Mouse (Mus musculus): Measurements from ENCODE around the gene Eefsec. TPM values are rescaled to one million over a fixed set of nuclear protein-coding genes. Genes with fewer than 3 reads are reported as not detected.
A peak's percentile ranks its signal among the peaks of the same experiment; 100 is the strongest.

Eefsec gene
- polyA plus RNA-seq, 1 experiment = 5.2 TPM

DNA sequence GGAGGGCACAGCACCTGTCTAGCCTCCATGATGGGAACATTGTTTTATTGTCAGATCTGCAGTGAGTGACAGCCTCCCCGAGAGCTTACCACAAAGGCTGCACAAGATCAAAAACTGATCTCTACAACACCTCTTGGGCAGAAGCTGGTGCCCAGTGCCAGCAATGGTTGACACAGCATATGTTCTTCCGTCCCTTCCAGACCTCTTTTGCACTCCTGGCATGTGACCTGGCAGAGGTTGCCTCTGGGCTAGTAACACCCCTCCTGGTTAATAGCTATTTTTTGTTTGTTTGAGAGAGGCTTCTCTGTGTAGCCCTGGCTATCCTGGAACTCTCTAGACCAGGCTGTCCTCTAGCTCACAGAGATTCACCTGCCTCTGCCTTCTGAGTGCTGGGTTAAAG lies 168.2 kb downstream of the Eefsec start:
- no peaks in the 10 kb centered on the region for H3K4me1 ChIP-seq (ENCODE audit: control insufficient read depth, insufficient read depth, low read length)
- WGBS = 87% methylated on average over 2 of the region's 2 CpGs
- no peak overlapping the region for H3K4me3 ChIP-seq (replicated peaks; ENCODE audit: control insufficient read depth, low read depth, low read length)
- TF ChIP-seq CTCF (IDR thresholded peaks at IDR 0.05; ENCODE audit: control insufficient read depth, insufficient read depth, low read length) (no peak), POLR2A (IDR thresholded peaks at IDR 0.05; ENCODE audit: borderline replicate concordance, control insufficient read depth, low read depth, low read length) (no peak)
- H3K27ac ChIP-seq (ENCODE audit: control insufficient read depth, insufficient read depth, low read depth, low read length, poor library complexity) = no peak overlapping the region

DNA sequence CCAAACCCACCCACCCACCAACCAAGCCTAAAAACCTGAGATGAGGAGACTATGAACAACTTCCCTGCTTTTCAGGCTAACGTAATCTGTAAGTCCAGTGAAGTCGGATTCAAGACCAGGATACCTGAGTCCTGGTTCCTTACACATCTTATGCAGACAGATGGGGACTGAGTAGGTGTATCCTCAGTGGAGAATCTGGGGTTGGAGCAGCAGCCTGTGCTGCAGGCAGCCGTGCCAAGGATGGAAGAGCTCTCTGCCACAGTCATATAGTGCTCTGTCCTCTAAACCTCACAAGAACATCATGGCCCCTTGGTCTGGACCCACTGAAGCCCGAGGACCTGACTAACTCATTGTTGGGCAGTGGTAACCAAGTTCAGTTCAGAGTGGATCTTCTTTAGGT lies 169.1 kb downstream of the Eefsec start:
- Histone ChIP-seq H3K4me3 (replicated peaks; ENCODE audit: control insufficient read depth, low read depth, low read length) (no peak overlapping the region), H3K4me1 (ENCODE audit: control insufficient read depth, insufficient read depth, low read length) (no peaks in the 10 kb centered on the region), H3K27ac (ENCODE audit: control insufficient read depth, insufficient read depth, low read depth, low read length, poor library complexity) (no peak overlapping the region)
- TF ChIP-seq POLR2A (IDR thresholded peaks at IDR 0.05; ENCODE audit: borderline replicate concordance, control insufficient read depth, low read depth, low read length) (no peak), CTCF (IDR thresholded peaks at IDR 0.05; ENCODE audit: control insufficient read depth, insufficient read depth, low read length) (no peak)
- WGBS = 84% methylated on average over 4 of the region's 4 CpGs

DNA sequence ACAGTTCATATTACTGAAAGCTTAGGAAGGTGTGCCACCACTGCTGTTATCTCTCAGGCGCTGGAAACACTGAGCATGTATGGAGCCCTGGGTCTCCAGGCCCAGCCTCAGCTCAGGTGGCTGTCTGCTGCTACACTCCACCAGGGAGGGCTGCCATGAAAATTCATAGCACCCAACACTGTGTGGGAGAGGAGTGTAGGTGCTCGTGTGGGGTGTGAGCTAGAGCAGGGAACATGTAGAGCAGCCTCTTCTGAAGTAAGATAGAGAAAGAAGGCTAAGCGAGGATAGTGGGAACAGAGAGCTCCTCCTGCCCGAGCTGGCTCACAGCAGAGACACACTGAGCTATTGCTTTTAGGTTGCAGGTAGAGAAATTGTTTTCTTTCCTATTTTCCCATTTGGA lies 170.1 kb downstream of the Eefsec start:
- Histone ChIP-seq H3K4me1 (ENCODE audit: control insufficient read depth, insufficient read depth, low read length) (no peaks in the 10 kb centered on the region), H3K4me3 (replicated peaks; ENCODE audit: control insufficient read depth, low read depth, low read length) (no peak overlapping the region), H3K27ac (ENCODE audit: control insufficient read depth, insufficient read depth, low read depth, low read length, poor library complexity) (no peak overlapping the region)
- no peak for TF ChIP-seq CTCF (IDR thresholded peaks at IDR 0.05; ENCODE audit: control insufficient read depth, insufficient read depth, low read length)
- TF ChIP-seq POLR2A (IDR thresholded peaks at IDR 0.05; ENCODE audit: borderline replicate concordance, control insufficient read depth, low read depth, low read length) = no peak
- 81% methylated on average over 4 of the region's 4 CpGs for WGBS

DNA sequence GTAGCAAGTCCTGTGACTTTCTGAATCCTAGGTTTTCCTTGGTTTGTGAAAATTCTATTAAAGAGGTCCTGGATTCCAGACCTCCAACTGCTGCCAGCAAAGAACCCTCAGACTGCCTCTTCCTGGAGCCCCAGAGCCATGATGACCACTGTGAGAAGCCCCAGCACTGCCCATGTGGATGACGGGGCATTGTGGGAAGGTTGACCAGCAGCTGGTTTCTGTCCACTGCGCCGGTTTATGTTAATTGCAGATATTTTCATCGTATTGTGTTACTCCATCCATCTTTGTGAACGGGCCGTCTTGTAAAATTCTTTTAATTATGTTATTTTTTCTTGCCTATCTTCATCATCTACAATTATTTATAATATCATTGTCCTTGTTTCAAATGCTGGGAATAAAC lies 171.7 kb downstream of the Eefsec start:
- no peak overlapping the region for H3K27ac ChIP-seq (ENCODE audit: control insufficient read depth, insufficient read depth, low read depth, low read length, poor library complexity)
- 89% methylated on average over 6 of the region's 6 CpGs for WGBS
- TF ChIP-seq CTCF (IDR thresholded peaks at IDR 0.05; ENCODE audit: control insufficient read depth, insufficient read depth, low read length) = no peak
- no peak for TF ChIP-seq POLR2A (IDR thresholded peaks at IDR 0.05; ENCODE audit: borderline replicate concordance, control insufficient read depth, low read depth, low read length)
- peaks cover 3% of the 10 kb centered on the region; the same call in 1 of the 2 replicates for H3K4me1 ChIP-seq (ENCODE audit: control insufficient read depth, insufficient read depth, low read length)
- H3K4me3 ChIP-seq (replicated peaks; ENCODE audit: control insufficient read depth, low read depth, low read length) = no peak overlapping the region

DNA sequence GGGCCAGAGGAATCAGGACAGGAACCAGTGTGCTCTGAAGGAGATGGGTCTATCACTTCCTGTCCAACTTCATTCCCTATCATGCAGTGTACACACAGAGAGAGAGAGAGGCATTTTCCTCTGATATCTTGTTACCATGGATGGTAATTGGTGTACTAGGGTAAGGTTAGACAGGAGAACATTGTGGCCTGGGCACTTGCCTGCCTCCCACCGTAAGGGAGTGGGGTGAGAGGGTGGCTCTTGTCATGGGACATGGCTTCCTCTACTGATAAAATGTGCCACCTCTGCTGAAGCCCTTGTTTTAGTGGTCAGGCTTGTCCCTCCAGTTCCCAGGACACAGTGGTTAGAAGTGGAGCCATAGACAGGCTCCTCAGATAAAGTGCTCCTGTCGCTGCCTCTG lies 178.4 kb downstream of the Eefsec start:
- no peak overlapping the region for H3K4me3 ChIP-seq (replicated peaks; ENCODE audit: control insufficient read depth, low read depth, low read length)
- H3K4me1 ChIP-seq (ENCODE audit: control insufficient read depth, insufficient read depth, low read length) = peaks cover 10% of the 10 kb centered on the region
- TF ChIP-seq POLR2A (IDR thresholded peaks at IDR 0.05; ENCODE audit: borderline replicate concordance, control insufficient read depth, low read depth, low read length) (no peak), CTCF (IDR thresholded peaks at IDR 0.05; ENCODE audit: control insufficient read depth, insufficient read depth, low read length) (no peak)
- no peak overlapping the region for H3K27ac ChIP-seq (ENCODE audit: control insufficient read depth, insufficient read depth, low read depth, low read length, poor library complexity)
- 64% methylated on average over 2 of the region's 2 CpGs for WGBS

DNA sequence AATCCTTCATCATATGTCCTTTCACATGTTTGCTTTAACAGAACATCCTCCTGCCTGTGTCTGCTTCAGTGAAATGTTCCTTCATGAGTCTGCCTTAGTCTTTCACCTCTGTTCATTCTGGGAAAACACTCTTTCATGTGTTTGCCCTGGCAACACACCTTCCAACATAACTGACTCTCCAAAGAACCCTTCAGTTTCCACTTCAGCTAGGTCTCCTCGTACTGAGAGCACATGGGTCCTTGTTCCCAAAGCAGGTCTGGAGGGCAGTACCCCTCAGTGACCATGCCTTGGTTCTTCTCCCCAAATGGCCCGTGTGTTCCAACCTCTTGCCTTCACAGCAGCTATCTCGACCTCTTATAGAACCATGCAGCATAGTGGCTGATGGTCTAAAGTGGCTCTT lies 179.3 kb downstream of the Eefsec start:
- Histone ChIP-seq H3K4me1 (ENCODE audit: control insufficient read depth, insufficient read depth, low read length) (peaks cover 10% of the 10 kb centered on the region), H3K4me3 (replicated peaks; ENCODE audit: control insufficient read depth, low read depth, low read length) (no peak overlapping the region), H3K27ac (ENCODE audit: control insufficient read depth, insufficient read depth, low read depth, low read length, poor library complexity) (no peak overlapping the region)
- WGBS = 86% methylated on average over 3 of the region's 3 CpGs
- TF ChIP-seq POLR2A (IDR thresholded peaks at IDR 0.05; ENCODE audit: borderline replicate concordance, control insufficient read depth, low read depth, low read length) (no peak), CTCF (IDR thresholded peaks at IDR 0.05; ENCODE audit: control insufficient read depth, insufficient read depth, low read length) (no peak)

DNA sequence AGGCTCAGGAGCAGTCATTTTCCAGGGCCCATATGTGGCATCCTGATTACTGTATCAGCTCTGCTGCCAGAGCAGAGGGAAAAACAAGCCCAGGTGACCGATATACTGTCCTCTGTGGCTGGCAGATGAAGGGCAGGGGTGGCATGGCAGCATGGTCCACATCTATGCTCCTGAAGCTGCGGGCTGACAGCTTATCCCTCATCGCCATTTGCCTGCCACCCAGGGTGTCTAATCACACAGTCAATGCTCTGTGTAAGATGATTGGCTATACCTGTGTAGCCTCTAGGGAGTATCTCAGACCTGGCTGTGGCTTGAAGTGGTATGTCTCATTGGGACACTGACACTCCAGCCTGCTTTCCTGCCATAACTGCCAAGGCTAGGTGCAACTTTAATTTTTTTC lies 180.3 kb downstream of the Eefsec start:
- WGBS = 75% methylated on average over 3 of the region's 3 CpGs
- TF ChIP-seq CTCF (IDR thresholded peaks at IDR 0.05; ENCODE audit: control insufficient read depth, insufficient read depth, low read length) (no peak), POLR2A (IDR thresholded peaks at IDR 0.05; ENCODE audit: borderline replicate concordance, control insufficient read depth, low read depth, low read length) (no peak)
- no peak overlapping the region for H3K27ac ChIP-seq (ENCODE audit: control insufficient read depth, insufficient read depth, low read depth, low read length, poor library complexity)
- no peak overlapping the region for H3K4me3 ChIP-seq (replicated peaks; ENCODE audit: control insufficient read depth, low read depth, low read length)
- peaks cover 10% of the 10 kb centered on the region for H3K4me1 ChIP-seq (ENCODE audit: control insufficient read depth, insufficient read depth, low read length)

DNA sequence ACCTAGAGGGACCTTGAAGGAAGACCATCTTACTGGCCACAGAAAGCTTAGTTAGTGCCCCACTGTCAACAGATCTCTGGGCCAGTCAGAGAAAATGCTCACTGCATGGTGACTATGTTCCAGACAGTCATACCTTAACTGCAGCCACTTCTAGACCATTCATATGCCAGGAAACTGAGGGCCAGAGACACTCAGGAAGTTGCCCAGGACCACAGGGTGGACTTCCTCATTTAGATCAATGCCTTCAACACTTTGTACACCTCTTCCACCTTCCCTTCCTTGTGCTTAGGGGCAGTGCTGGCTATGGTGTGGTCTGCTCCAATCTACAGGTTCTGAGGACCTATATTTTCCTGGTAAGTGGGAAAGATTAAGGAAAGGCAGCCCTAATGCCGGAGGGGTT lies 181.0 kb downstream of the Eefsec start:
- 79% methylated on average over 1 of the region's 1 CpGs for WGBS
- peak overlapping the region; percentile 11; the same call in 1 of the 2 replicates for H3K27ac ChIP-seq (ENCODE audit: control insufficient read depth, insufficient read depth, low read depth, low read length, poor library complexity)
- TF ChIP-seq POLR2A (IDR thresholded peaks at IDR 0.05; ENCODE audit: borderline replicate concordance, control insufficient read depth, low read depth, low read length) (no peak), CTCF (IDR thresholded peaks at IDR 0.05; ENCODE audit: control insufficient read depth, insufficient read depth, low read length) (no peak)
- no peak overlapping the region for H3K4me3 ChIP-seq (replicated peaks; ENCODE audit: control insufficient read depth, low read depth, low read length)
- peaks cover 9% of the 10 kb centered on the region for H3K4me1 ChIP-seq (ENCODE audit: control insufficient read depth, insufficient read depth, low read length)

DNA sequence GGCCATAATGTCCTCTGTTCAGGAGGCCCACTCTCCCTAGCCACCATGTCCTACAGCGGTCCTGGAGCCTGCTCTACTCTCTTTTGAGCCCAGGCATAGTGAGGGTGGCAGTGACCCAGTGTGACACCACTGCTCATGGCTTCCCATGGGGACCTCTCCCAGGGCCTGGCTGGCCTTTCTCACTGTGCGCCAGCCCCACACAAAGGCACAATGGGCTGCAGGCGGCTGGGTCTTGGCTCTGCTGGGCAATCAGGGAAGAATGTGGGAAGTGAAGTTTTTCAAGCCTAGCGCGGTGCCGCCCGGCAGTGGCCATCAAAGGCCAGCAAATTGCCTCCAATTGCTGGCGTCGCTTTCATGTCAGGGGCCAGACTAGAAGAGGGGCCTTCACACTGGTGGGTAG lies 184.2 kb downstream of the Eefsec start:
- 93% methylated on average over 9 of the region's 9 CpGs for WGBS
- H3K27ac ChIP-seq (ENCODE audit: control insufficient read depth, insufficient read depth, low read depth, low read length, poor library complexity) = no peak overlapping the region
- H3K4me1 ChIP-seq (ENCODE audit: control insufficient read depth, insufficient read depth, low read length) = peaks cover 4% of the 10 kb centered on the region
- no peak for TF ChIP-seq CTCF (IDR thresholded peaks at IDR 0.05; ENCODE audit: control insufficient read depth, insufficient read depth, low read length)
- no peak for TF ChIP-seq POLR2A (IDR thresholded peaks at IDR 0.05; ENCODE audit: borderline replicate concordance, control insufficient read depth, low read depth, low read length)
- H3K4me3 ChIP-seq (replicated peaks; ENCODE audit: control insufficient read depth, low read depth, low read length) = no peak overlapping the region

Measured in bone marrow, adult 2 months (tissue).